Mouse (Mus musculus) ovary, postnatal 10 days (tissue): ENCODE data around the gene Ikzf2.

Experiments used
- DNase-seq: peaks from one replicate; pipeline ENCODE4 v3.0.0; 2022; ENCODE audit warnings: low spot score

The Ikzf2 gene

GRCm38 (mm10) chr1:69591889-69592288, 95.2 kb downstream of the Ikzf2 start:
- no peak for DNase-seq

GRCm38 (mm10) chr1:69591328-69591801, 95.7 kb downstream of the Ikzf2 start:
- DNase-seq = no peak

GRCm38 (mm10) chr1:69585546-69585945, 101.5 kb downstream of the Ikzf2 start:
- DNase-seq = no peak

DNA sequence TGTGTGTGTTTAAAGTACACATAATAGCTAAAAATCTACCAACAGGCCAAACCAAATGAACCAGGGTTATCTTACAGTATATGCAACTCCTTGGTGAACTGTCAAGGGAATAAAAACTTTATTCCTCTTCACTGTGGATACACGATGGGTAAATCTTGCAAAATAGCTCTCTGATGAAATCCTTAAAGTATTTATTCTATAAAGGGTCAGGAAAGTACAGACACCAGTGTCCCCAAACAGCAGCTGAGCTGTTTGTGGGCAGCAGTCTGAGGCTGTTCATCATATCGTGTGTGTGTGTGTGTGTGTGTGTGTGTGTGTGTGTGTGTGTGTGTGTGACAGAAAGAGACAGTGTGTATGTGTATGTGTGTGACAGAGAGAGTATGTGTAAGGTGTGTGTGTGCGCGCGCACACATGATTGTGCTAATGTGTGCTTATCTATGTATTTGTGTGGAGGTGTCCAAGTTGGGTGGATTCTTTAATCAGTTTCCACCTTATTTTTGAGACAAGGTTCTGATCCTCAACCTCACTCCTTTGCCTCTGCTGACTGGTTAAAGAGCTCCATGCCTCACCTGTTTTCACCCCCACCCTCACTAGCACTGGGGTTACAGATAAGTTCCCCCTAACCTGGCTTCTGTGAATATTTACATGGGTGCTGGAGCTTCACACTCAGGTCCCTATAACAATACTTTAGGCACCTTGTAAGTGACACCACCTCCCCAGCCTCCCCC, 102.9 kb downstream of the Ikzf2 start:
- DNase-seq = no peak

- no peak for DNase-seq
Measured at GRCm38 (mm10) chr1:69578917-69579316, 108.1 kb downstream of the Ikzf2 start.

DNA sequence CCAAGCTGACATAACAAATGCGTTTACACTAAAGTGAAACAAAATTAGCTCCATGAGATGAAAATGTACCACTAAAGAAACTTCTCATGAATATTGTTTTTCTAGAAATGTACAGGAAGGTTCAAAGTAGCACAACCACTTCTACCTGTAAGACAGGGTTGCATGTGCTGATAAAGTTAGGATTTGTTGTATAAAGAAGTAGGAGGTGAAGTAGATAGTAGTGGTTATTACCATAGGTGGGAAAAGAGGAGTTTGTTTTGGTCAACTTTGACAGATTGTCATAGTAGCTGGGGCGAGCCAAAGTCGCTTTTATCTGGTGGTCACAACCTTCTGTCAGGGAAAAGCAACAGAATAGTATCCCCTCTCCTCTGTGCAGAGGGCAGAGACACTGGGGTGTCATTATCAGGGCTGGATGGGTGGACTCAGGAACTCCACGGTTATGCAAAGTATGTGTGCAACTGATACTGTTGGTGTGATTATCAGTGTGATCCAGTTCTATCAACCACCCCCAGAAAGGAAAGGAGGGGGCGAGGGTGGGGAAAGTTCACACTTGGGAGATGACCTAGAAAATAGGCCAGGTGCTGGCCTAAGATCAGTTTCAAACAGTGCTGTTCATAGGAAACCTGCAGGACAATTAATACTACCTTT, 127.5 kb downstream of the Ikzf2 start:
- DNase-seq = no peak

GRCm38 (mm10) chr1:69555636-69556151, 131.4 kb downstream of the Ikzf2 start:
- no peak for DNase-seq

DNA sequence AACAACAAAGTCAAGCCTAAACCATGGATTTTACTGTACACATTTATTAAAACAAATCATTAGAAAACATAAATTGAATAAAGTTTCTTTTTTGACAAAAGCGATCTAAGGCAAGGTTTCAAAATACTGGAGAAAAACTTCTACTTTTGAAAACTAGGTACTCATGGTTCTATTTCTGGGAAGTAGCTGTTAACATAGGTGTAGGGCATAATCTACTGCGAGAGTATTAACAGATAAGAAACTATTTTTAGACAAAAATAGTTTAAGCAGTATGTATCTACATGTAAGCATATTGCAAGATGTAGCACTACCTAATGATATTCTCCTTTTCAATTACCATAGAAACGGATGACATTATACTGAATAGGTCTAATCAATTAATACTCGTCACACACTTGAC, 137.1 kb downstream of the Ikzf2 start:
- DNase-seq = no peak

DNA sequence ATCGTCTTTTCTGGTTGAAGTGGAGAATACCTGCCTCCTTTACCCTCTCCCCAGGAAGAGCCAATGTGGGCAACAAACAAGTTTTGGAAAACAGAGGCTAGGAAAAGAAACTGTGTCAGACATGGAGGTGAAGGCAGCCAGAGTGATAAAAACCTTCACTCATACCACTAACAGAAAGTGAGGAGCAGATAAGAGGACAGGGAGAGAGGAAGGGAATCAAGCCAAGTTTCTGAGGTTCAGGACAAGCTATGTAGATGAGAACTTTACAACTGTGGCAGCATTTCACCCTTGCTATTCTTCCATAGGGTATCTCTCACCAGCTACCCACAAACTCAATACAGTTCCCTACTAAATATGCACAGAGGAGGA, 141.2 kb downstream of the Ikzf2 start:
- no peak for DNase-seq

DNA sequence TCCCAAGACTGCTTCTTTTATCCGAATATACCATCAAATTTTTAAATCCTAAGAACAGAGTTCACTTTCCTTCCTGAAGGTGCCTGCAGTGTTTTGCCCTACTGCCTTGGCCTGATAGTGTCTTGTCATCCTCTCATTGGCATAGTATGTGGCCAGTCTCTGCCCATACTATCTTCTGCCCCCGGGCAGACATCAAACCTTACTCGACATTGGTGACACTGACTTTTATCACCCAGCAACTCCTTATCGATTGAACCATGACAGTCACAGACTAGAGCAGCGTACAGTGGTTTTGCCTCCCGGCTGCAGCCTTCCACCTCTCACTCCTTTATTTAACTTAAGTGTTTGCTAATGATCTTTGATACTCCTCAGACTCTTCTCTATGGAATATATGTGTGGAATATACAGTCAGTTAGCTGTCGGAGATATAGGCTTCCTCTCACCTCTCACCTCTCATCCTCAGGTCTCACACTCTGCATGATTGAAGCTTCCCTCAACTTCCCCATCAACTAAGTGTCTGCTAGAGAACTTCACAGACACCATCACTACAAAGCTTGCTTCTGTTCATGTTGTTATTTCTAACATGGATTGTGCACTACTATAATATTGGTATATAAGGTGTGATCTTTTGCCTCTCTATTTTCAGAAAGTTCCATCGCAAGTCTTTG, 141.7 kb downstream of the Ikzf2 start:
- DNase-seq = no peak

- no peak for DNase-seq
Measured at GRCm38 (mm10) chr1:69543774-69544597, 143.1 kb downstream of the Ikzf2 start.

DNA sequence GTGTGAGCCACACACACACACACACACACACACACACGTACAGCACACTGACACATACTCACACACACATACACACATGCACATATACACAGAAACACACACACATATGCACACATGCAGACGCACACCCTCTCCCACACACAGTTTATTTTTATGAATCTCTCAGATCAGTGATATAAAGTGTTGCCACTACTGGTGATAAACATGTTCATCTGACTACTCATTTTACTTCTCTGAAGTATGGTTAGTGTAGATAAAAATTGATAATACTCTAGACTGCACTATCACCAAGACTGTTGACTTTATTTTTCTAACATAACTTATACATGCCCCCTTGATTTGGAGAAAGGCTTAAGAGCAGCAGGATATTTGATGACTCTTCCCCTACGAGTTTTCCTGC, 144.5 kb downstream of the Ikzf2 start:
- no peak for DNase-seq

DNA sequence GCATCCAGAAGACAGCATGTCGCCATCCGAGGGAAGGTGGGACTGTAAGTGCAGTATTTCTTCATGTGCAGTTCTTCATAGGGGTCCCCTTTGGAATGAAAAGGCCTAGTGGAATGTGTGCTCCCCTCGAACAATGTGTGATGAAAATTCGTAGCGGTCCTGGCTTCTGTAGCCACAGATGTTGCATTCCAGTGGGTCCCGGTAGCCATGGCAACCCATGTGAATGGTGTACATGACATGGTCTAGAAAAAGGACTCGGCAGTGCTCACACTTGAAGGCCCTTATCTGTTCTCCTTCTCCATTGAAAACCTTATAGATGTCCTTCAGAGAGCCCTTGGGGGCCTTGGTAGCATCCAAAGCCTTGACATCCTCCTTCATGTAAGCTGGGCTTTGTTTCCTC, 148.4 kb downstream of the Ikzf2 start:
- DNase-seq = no peak

- no peak for DNase-seq
Measured at GRCm38 (mm10) chr1:69537619-69538018, 149.4 kb downstream of the Ikzf2 start.

- no peak for DNase-seq
Measured at GRCm38 (mm10) chr1:69535507-69535906, 151.5 kb downstream of the Ikzf2 start.

DNA sequence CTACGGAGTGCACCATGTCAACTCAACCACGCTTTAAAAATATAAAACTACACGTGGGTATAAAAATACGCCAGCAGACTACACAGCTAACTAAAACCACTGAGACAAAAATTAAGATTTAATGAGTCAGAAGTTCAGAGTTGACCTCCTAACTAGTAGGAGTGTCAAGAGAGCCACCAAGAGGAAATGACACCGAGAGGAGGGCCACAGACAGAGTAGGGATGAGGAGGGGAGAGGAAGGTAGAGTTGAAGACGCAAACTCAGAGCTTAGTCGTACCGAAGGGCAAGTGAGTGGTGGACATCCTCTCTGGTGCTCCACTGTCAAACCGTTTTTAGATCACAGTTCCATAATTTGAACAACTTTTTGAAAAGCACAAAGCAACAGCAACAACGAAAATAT, 154.0 kb downstream of the Ikzf2 start:
- no peak for DNase-seq

GRCm38 (mm10) chr1:69528696-69529095, 158.3 kb downstream of the Ikzf2 start:
- DNase-seq = no peak

- DNase-seq = no peak
Measured at GRCm38 (mm10) chr1:69521656-69522055, 165.4 kb downstream of the Ikzf2 start.

GRCm38 (mm10) chr1:69519356-69519755, 167.7 kb downstream of the Ikzf2 start:
- no peak for DNase-seq

GRCm38 (mm10) chr1:69518012-69518411, 169.0 kb downstream of the Ikzf2 start:
- no peak for DNase-seq

DNA sequence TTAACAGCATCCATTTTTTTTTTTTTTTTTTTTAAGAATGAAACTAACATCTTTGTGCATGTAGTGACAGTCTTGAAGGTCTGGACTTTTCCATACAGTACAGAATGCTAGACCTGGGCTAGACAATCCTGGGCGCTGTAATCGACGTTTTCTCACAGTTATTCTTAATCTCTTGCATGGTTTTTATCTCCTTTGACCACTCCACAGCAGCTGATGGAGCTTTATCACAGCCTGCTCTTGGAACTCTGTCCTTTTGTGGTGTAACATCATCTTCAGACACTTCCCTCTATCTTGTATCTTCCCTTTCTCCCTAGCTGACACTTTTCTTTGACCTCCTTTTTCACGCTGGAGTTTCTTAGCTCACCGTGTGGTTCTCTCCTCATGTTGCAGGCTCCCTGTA, 170.9 kb downstream of the Ikzf2 start:
- no peak for DNase-seq

GRCm38 (mm10) chr1:69513595-69514250, 173.3 kb downstream of the Ikzf2 start:
- DNase-seq = no peak
